Mouse (Mus musculus) midbrain, embryonic 15.5 days (tissue): ENCODE data around the gene Pnpla6. TPM values are rescaled to one million over a fixed set of nuclear protein-coding genes. Genes with fewer than 3 reads are reported as not detected.

Source experiments
- ATAC-seq: fragments of 200-750 bp; cut with Nextera tagmentation; replicated peaks from 2 replicates; pipeline ENCODE4 v1.8.0; 2017; ENCODE audit warnings: moderate TSS enrichment
- H3K27ac ChIP-seq: fragments of 300-500 bp; sonication (generic); 2 replicates; pipeline ENCODE4 v1.5.1; 2015; ENCODE audit warnings: mild to moderate bottlenecking, inconsistent platforms
- H3K27me3 ChIP-seq: fragments of 300-500 bp; sonication (generic); replicated peaks from 2 replicates; pipeline ENCODE4 v1.6.1; 2015; ENCODE audit warnings: inconsistent platforms
- H3K36me3 ChIP-seq: fragments of 300-500 bp; sonication (generic); replicated peaks from 2 replicates; pipeline ENCODE4 v1.6.1; 2015; ENCODE audit warnings: inconsistent platforms
- H3K4me1 ChIP-seq: fragments of 300-500 bp; sonication (generic); 2 replicates; pipeline ENCODE4 v1.6.1; 2015; ENCODE audit warnings: inconsistent platforms
- H3K4me2 ChIP-seq: fragments of 300-500 bp; sonication (generic); 2 replicates; pipeline ENCODE4 v1.6.1; 2015; ENCODE audit warnings: inconsistent platforms, mild to moderate bottlenecking, moderate library complexity
- H3K4me3 ChIP-seq: fragments of 300-500 bp; sonication (generic); 2 replicates; pipeline ENCODE4 v1.5.1; 2015; ENCODE audit warnings: mild to moderate bottlenecking, inconsistent platforms
- H3K9ac ChIP-seq: fragments of 300-500 bp; sonication (generic); 2 replicates; pipeline ENCODE4 v1.6.1; 2015; ENCODE audit warnings: mild to moderate bottlenecking, inconsistent platforms
- H3K9me3 ChIP-seq: fragments of 300-500 bp; sonication (generic); 2 replicates; pipeline ENCODE4 v1.6.1; 2016; ENCODE audit warnings: inconsistent platforms
- WGBS: fragments of 180-500 bp; shearing (Covaris S2); methylation state at CpG from one replicate; pipeline ENCODE4 v1.1.7; 2015; ENCODE audit warnings: mixed read lengths; 5-methylcytosine and 5-hydroxymethylcytosine counted together
- polyA plus RNA-seq: library from polyadenylated mRNA; unstranded; fragments of >200 nt; fragmentation: Nextera tagmentation; extraction: Ambion mirVana; gene quantifications from 2 replicates; pipeline ENCODE4 v1.2.1, GENCODE M21; 2015

The Pnpla6 gene
- polyA plus RNA-seq, 1 experiment from 2014 or later: 42.5 TPM

- Histone ChIP-seq H3K9ac (peak overlapping the region; percentile 93), H3K9me3 (no peaks in the 10 kb centered on the region), H3K4me2 (peak overlapping the region; percentile 67), H3K27me3 (no peaks in the 10 kb centered on the region), H3K4me3 (peak overlapping the region; percentile 92), H3K27ac (peak overlapping the region; percentile 91), H3K36me3 (no peaks in the 10 kb centered on the region), H3K4me1 (peaks cover 8% of the 10 kb centered on the region; the same call in 1 of the 2 replicates)
- under 1% methylated on average over 71 of the region's 77 CpGs for WGBS
- peak; percentile 89 for ATAC-seq
Measured at GRCm38 (mm10) chr8:3587391-3588257, 72.4 kb downstream of the Pnpla6 start.

DNA sequence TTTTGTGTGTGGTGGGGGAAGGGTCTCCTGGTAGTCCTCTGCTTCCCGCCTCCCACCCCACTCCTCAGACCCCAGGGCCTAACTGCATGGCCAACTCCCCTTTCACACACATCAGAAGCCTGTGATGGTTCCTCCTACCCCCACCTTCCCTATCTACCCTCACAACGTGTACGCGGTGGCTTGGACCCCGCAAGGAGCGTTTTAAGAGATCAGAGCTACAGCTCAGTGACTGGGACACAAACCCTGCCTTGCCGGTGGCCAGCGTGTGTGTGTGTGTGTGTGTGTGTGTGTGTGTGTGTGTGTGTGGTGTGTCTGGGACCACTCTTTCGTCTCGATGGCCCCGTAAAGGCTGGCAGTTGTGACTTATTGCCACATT is 73.1 kb downstream of the Pnpla6 start:
- H3K27ac ChIP-seq: peak overlapping the region; percentile 91
- no peaks in the 10 kb centered on the region for H3K36me3 ChIP-seq
- peak overlapping the region; percentile 67 for H3K4me2 ChIP-seq
- peak; percentile 82 for ATAC-seq
- WGBS: 0% methylated on average over 11 of the region's 11 CpGs
- H3K9me3 ChIP-seq: no peaks in the 10 kb centered on the region
- no peaks in the 10 kb centered on the region for H3K27me3 ChIP-seq
- H3K9ac ChIP-seq: peak overlapping the region; percentile 93
- peak overlapping the region; percentile 92 for H3K4me3 ChIP-seq
- H3K4me1 ChIP-seq: peaks cover 13% of the 10 kb centered on the region

GRCm38 (mm10) chr8:3593470-3593869 is 78.3 kb downstream of the Pnpla6 start:
- H3K27me3 ChIP-seq: no peaks in the 10 kb centered on the region
- no peak overlapping the region for H3K4me3 ChIP-seq
- H3K9me3 ChIP-seq: no peaks in the 10 kb centered on the region
- H3K4me1 ChIP-seq: peaks cover 12% of the 10 kb centered on the region
- H3K4me2 ChIP-seq: no peak overlapping the region
- H3K27ac ChIP-seq: no peak overlapping the region
- ATAC-seq: no peak
- no peak overlapping the region for H3K9ac ChIP-seq
- H3K36me3 ChIP-seq: peaks cover 3% of the 10 kb centered on the region
- WGBS: 63% methylated on average over 3 of the region's 3 CpGs

Other genes with a start within 250 kb of the Pnpla6 start
- gene Insr, start 235.8 kb upstream of the Pnpla6 start, polyA plus RNA-seq: 64.0 and 64.4 TPM in 2 replicates
- gene A430078G23Rik, start 162.0 kb upstream of the Pnpla6 start, polyA plus RNA-seq: not detected in 2 replicates
- gene Arhgef18, start 122.4 kb upstream of the Pnpla6 start, polyA plus RNA-seq: 11.8 and 13.3 TPM in 2 replicates
- 4.9 and 5.4 TPM in 2 replicates for gene Pex11g, start 47.7 kb upstream of the Pnpla6 start, polyA plus RNA-seq
- 0.23 and 0.49 TPM in 2 replicates for gene Tex45, start 44.5 kb upstream of the Pnpla6 start, polyA plus RNA-seq
- 83.9 and 89.2 TPM in 2 replicates for gene Zfp358, start 22.2 kb upstream of the Pnpla6 start, polyA plus RNA-seq
- gene Mcoln1, start 14.9 kb upstream of the Pnpla6 start, polyA plus RNA-seq: 126 and 130 TPM in 2 replicates
- gene C330021F23Rik, start 52.6 kb downstream of the Pnpla6 start, polyA plus RNA-seq: 0.43 and 0.57 TPM in 2 replicates
- gene Camsap3, start 71.9 kb downstream of the Pnpla6 start, polyA plus RNA-seq: 51.8 and 53.5 TPM in 2 replicates
- 54.2 and 58.7 TPM in 2 replicates for gene Xab2, start 105.9 kb downstream of the Pnpla6 start, polyA plus RNA-seq
- gene Pet100, start 106.2 kb downstream of the Pnpla6 start, polyA plus RNA-seq: 73.4 and 84.0 TPM in 2 replicates
- gene Pcp2, start 110.2 kb downstream of the Pnpla6 start, polyA plus RNA-seq: 2.3 and 6.0 TPM in 2 replicates
- 40.5 and 52.9 TPM in 2 replicates for gene Stxbp2, start 115.6 kb downstream of the Pnpla6 start, polyA plus RNA-seq
- gene Retn, start 140.4 kb downstream of the Pnpla6 start, polyA plus RNA-seq: 0.37 and 0.57 TPM in 2 replicates
- 0.15 and 0.26 TPM in 2 replicates for gene Mcemp1, start 150.4 kb downstream of the Pnpla6 start, polyA plus RNA-seq
- gene Fcor, start 157.0 kb downstream of the Pnpla6 start, polyA plus RNA-seq: 18.3 and 19.0 TPM in 2 replicates
- 66.6 and 68.4 TPM in 2 replicates for gene Trappc5, start 160.9 kb downstream of the Pnpla6 start, polyA plus RNA-seq
- 0.41 and 0.57 TPM in 2 replicates for gene Fcer2a, start 178.8 kb downstream of the Pnpla6 start, polyA plus RNA-seq
- gene Clec4g, start 205.3 kb downstream of the Pnpla6 start, polyA plus RNA-seq: not detected in 2 replicates
- 0.23 TPM in 1 of 2 replicates, not detected in the other for gene Cd209a, start 233.6 kb downstream of the Pnpla6 start, polyA plus RNA-seq